Mouse (Mus musculus) midbrain, embryonic 11.5 days (tissue): Measurements from ENCODE around the gene Gfra1. TPM values are rescaled to one million over a fixed set of nuclear protein-coding genes. Genes with fewer than 3 reads are reported as not detected.

ENCODE experiments used
- ATAC-seq: fragments of 200-750 bp; cut with Nextera tagmentation; 2 replicates; pipeline ENCODE4 v1.8.0; 2017; ENCODE audit warnings: moderate TSS enrichment, moderate library complexity; ENCODE audit not compliant: low FRiP score
- DNase-seq: peaks from one replicate; pipeline ENCODE4 v3.0.0; 2015; ENCODE audit warnings: low spot score; ENCODE audit errors: missing footprints
- H3K27ac ChIP-seq: fragments of 300-500 bp; sonication (generic); 2 replicates; pipeline ENCODE4 v1.5.1; 2014; ENCODE audit warnings: low read depth, low read length
- H3K27me3 ChIP-seq: fragments of 300-500 bp; sonication (generic); 2 replicates; pipeline ENCODE4 v1.6.1; 2014; ENCODE audit warnings: mild to moderate bottlenecking, low read length, moderate library complexity, mixed read lengths; ENCODE audit not compliant: control insufficient read depth, insufficient read depth
- H3K36me3 ChIP-seq: fragments of 300-500 bp; sonication (generic); 2 replicates; pipeline ENCODE4 v1.6.1; 2014; ENCODE audit warnings: mild to moderate bottlenecking, low read length, moderate library complexity, mixed read lengths; ENCODE audit not compliant: control insufficient read depth, insufficient read depth
- H3K4me1 ChIP-seq: fragments of 300-500 bp; sonication (generic); 2 replicates; pipeline ENCODE4 v1.6.1; 2014; ENCODE audit warnings: low read length; ENCODE audit not compliant: control insufficient read depth, insufficient read depth
- H3K4me2 ChIP-seq: fragments of 300-500 bp; sonication (generic); 2 replicates; pipeline ENCODE4 v1.6.1; 2014; ENCODE audit warnings: mild to moderate bottlenecking, moderate library complexity
- H3K4me3 ChIP-seq: fragments of 300-500 bp; sonication (generic); 2 replicates; pipeline ENCODE4 v1.5.1; 2014; ENCODE audit warnings: low read depth, low read length
- H3K9ac ChIP-seq: fragments of 300-500 bp; sonication (generic); 2 replicates; pipeline ENCODE4 v1.6.1; 2014; ENCODE audit warnings: low read length
- H3K9me3 ChIP-seq: fragments of 300-500 bp; sonication (generic); 2 replicates; pipeline ENCODE4 v1.6.1; 2016; ENCODE audit warnings: low read length; ENCODE audit not compliant: control insufficient read depth
- WGBS: fragments of 180-500 bp; shearing (Covaris S2); extraction: QIAGEN DNeasy Blood & Tissue Kit; methylation state at CpG from one replicate; pipeline ENCODE4 v1.1.7; 2014; 5-methylcytosine and 5-hydroxymethylcytosine counted together
- polyA plus RNA-seq: library from polyadenylated mRNA; unstranded; fragments of >200 nt; fragmentation: Nextera tagmentation; extraction: Ambion mirVana; gene quantifications from 2 replicates; pipeline ENCODE4 v1.2.1, GENCODE M21; 2014

Gfra1 gene
- polyA plus RNA-seq, 1 experiment from 2014 or later, result 26.7 TPM

GRCm38 (mm10) chr19:58368513-58368912 lies 87.2 kb downstream of the Gfra1 start:
- Histone ChIP-seq H3K4me3 (no peak overlapping the region), H3K27me3 (no peaks in the 10 kb centered on the region), H3K4me1 (0 out of 2 replicates have a peak, but pooled peaks cover 2% of the 10 kb centered on the region), H3K4me2 (no peak overlapping the region), H3K27ac (no peak overlapping the region), H3K9me3 (no peaks in the 10 kb centered on the region), H3K9ac (no peak overlapping the region), H3K36me3 (no peaks in the 10 kb centered on the region)
- WGBS, result 69% methylated on average over 2 of the region's 2 CpGs
- DNase-seq, result peak; percentile 45
- no peak for ATAC-seq

- no peak for ATAC-seq
- 71% methylated on average over 9 of the region's 9 CpGs for WGBS
- no peak overlapping the region for H3K4me2 ChIP-seq
- no peaks in the 10 kb centered on the region for H3K27me3 ChIP-seq
- DNase-seq, result no peak
- no peak overlapping the region for H3K27ac ChIP-seq
- no peaks in the 10 kb centered on the region for H3K36me3 ChIP-seq
- no peak overlapping the region for H3K9ac ChIP-seq
- no peaks in the 10 kb centered on the region for H3K4me1 ChIP-seq
- H3K9me3 ChIP-seq, result no peaks in the 10 kb centered on the region
- no peak overlapping the region for H3K4me3 ChIP-seq
Measured at GRCm38 (mm10) chr19:58364688-58365087, 91.0 kb downstream of the Gfra1 start.

GRCm38 (mm10) chr19:58360982-58361381 lies 94.7 kb downstream of the Gfra1 start:
- WGBS, result 74% methylated on average over 1 of the region's 1 CpGs
- Histone ChIP-seq H3K4me3 (no peak overlapping the region), H3K9me3 (no peaks in the 10 kb centered on the region), H3K9ac (no peak overlapping the region), H3K27me3 (no peaks in the 10 kb centered on the region; the same call in 1 of the 2 replicates), H3K27ac (no peak overlapping the region), H3K4me2 (no peak overlapping the region), H3K36me3 (no peaks in the 10 kb centered on the region), H3K4me1 (no peaks in the 10 kb centered on the region; the same call in 1 of the 2 replicates)
- ATAC-seq (no peak), DNase-seq (no peak)

GRCm38 (mm10) chr19:58358063-58358462 lies 97.6 kb downstream of the Gfra1 start:
- H3K9ac ChIP-seq, result no peak overlapping the region

GRCm38 (mm10) chr19:58353953-58354352 lies 101.8 kb downstream of the Gfra1 start:
- Histone ChIP-seq H3K4me1 (peaks cover 19% of the 10 kb centered on the region), H3K9me3 (no peaks in the 10 kb centered on the region), H3K36me3 (no peaks in the 10 kb centered on the region), H3K4me3 (no peak overlapping the region), H3K27ac (peak overlapping the region; percentile 26; the same call in 1 of the 2 replicates), H3K27me3 (peaks cover 28% of the 10 kb centered on the region), H3K9ac (no peak overlapping the region), H3K4me2 (no peak overlapping the region)
- WGBS, result 54% methylated on average over 2 of the region's 2 CpGs
- DNase-seq (no peak), ATAC-seq (no peak)

More at GRCm38 (mm10) chr19:58358063-58358462, 97.6 kb downstream of the Gfra1 start:
- Histone ChIP-seq H3K9me3 (no peaks in the 10 kb centered on the region), H3K4me1 (peaks cover 8% of the 10 kb centered on the region), H3K36me3 (no peaks in the 10 kb centered on the region), H3K4me2 (no peak overlapping the region), H3K4me3 (no peak overlapping the region), H3K27me3 (peaks cover 4% of the 10 kb centered on the region), H3K27ac (no peak overlapping the region)
- no peak for DNase-seq
- WGBS, result 87% methylated on average over 13 of the region's 13 CpGs
- no peak for ATAC-seq

GRCm38 (mm10) chr19:58353260-58353870 lies 102.3 kb downstream of the Gfra1 start:
- H3K4me1 ChIP-seq, result peaks cover 24% of the 10 kb centered on the region
- H3K9ac ChIP-seq, result no peak overlapping the region
- DNase-seq, result no peak
- H3K9me3 ChIP-seq, result no peaks in the 10 kb centered on the region
- 50% methylated on average over 13 of the region's 13 CpGs for WGBS
- peaks cover 34% of the 10 kb centered on the region for H3K27me3 ChIP-seq
- H3K4me3 ChIP-seq, result no peak overlapping the region
- no peaks in the 10 kb centered on the region for H3K36me3 ChIP-seq
- ATAC-seq, result peak; percentile 36; the same call in 1 of the 2 replicates
- peak overlapping the region; percentile 26; the same call in 1 of the 2 replicates for H3K27ac ChIP-seq
- H3K4me2 ChIP-seq, result no peak overlapping the region

GRCm38 (mm10) chr19:58349890-58350408 lies 105.8 kb downstream of the Gfra1 start:
- Histone ChIP-seq H3K4me1 (peaks cover 28% of the 10 kb centered on the region), H3K36me3 (no peaks in the 10 kb centered on the region), H3K9me3 (no peaks in the 10 kb centered on the region), H3K4me3 (no peak overlapping the region), H3K9ac (no peak overlapping the region), H3K4me2 (no peak overlapping the region; the same call in 1 of the 2 replicates), H3K27ac (peak overlapping the region; percentile 60; the same call in 1 of the 2 replicates), H3K27me3 (peaks cover 49% of the 10 kb centered on the region)
- DNase-seq, result peak; percentile 93
- 10% methylated on average over 5 of the region's 5 CpGs for WGBS
- ATAC-seq, result peak; percentile 83

- no peak for DNase-seq
- Histone ChIP-seq H3K9ac (no peak overlapping the region), H3K9me3 (no peaks in the 10 kb centered on the region), H3K4me1 (peaks cover 20% of the 10 kb centered on the region), H3K27ac (no peak overlapping the region), H3K36me3 (no peaks in the 10 kb centered on the region), H3K4me3 (no peak overlapping the region), H3K4me2 (no peak overlapping the region), H3K27me3 (peaks cover 23% of the 10 kb centered on the region)
- no peak for ATAC-seq
- 64% methylated on average over 7 of the region's 7 CpGs for WGBS
Measured at GRCm38 (mm10) chr19:58345137-58345536, 110.6 kb downstream of the Gfra1 start.

GRCm38 (mm10) chr19:58341351-58341750 lies 114.4 kb downstream of the Gfra1 start:
- Histone ChIP-seq H3K4me1 (peaks cover 5% of the 10 kb centered on the region; the same call in 1 of the 2 replicates), H3K9me3 (no peaks in the 10 kb centered on the region), H3K27me3 (no peaks in the 10 kb centered on the region), H3K4me2 (no peak overlapping the region), H3K36me3 (no peaks in the 10 kb centered on the region), H3K4me3 (no peak overlapping the region), H3K9ac (no peak overlapping the region), H3K27ac (no peak overlapping the region)
- no peak for ATAC-seq
- DNase-seq, result no peak
- 68% methylated on average over 4 of the region's 4 CpGs for WGBS
